Mouse (Mus musculus) C3H10T1/2 (cell line): Measurements from ENCODE around the gene Zfp808. TPM values are rescaled to one million over a fixed set of nuclear protein-coding genes. Genes with fewer than 3 reads are reported as not detected.

Experiments
- polyA plus RNA-seq, 2 experiments: library from polyadenylated mRNA; unstranded; fragments of >200 nt; fragmentation: generic; extraction: Trizol; gene quantifications; one replicate each; pipeline ENCODE4 v1.2.1; 2012; ENCODE audit warnings: missing spikeins in 2 of 2

The Zfp808 gene
- polyA plus RNA-seq: under 1 TPM; 0.05 to 0.94 TPM

DNA sequence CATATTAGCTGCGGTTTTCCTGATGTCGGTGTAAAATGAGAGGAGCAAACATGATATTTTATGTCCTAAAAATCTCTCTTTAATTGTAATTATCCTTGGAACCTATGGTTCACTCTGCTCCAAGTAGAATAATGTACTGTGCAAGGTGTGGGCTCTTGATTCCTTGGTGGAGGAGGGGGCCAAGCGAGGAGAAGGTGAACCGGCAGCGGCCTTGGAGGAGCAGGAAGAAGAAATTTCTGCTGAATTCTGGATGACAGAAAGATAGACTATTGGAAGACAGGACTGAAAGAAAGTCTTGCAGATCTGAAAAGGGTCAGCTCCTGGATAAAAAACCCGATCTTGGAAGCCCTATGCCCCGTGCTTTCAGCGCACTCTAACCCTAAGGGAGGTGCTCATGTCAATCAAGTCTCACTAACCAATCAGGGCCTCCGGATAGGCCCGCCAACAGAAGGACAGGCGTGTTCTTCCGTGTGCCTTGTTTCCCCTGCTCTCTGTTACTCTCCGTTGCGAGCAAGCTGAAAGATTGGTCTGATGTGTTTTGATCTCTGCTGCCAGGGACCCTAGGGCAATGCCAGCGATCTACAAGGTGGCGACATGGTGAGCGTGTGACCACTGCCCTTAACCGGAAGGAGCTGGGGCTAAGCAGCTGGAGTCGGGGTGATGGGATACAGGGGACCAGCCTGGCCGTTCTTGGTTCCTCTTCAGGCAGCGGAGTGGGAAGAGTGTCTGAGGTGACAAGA, at the start of gene Zfp808:
Gene Zfp808, plus strand, starts transcription at position 455 of the 740 bp plus-strand sequence.

